Mouse (Mus musculus) megakaryocyte, embryonic 14.5 days (primary cell): Measurements from ENCODE around the gene Ccn2.

Experiments
- FLI1 ChIP-seq: IDR thresholded peaks from 2 replicates; pipeline ENCODE4 v1.6.1; 2012; ENCODE audit warnings: low read length, inconsistent platforms, mixed read lengths
- GATA1 ChIP-seq: IDR thresholded peaks from 3 replicates; pipeline ENCODE4 v1.6.1; 2012; ENCODE audit warnings: mixed read lengths, low read length, inconsistent platforms, borderline replicate concordance

GRCm38 (mm10) chr10:24603035-24603434, 7.8 kb downstream of the Ccn2 start:
- TF ChIP-seq GATA1 (no peak), FLI1 (no peak)
